Mouse (Mus musculus) stomach, postnatal 0 days (tissue): ENCODE results near the gene Esr2. TPM values are rescaled to one million over a fixed set of nuclear protein-coding genes. Genes with fewer than 3 reads are reported as not detected.
"Not testable (repeated sequence)": the region's sequence is repeated elsewhere in the genome, so short reads cannot be mapped to it uniquely, and the experiment has no call there.

Experiments used
- ATAC-seq: fragments of 200-750 bp; cut with Nextera tagmentation; 2 replicates; pipeline ENCODE4 v1.8.0; 2017; ENCODE audit not compliant: low FRiP score, low TSS enrichment
- DNase-seq: peaks from one replicate; pipeline ENCODE4 v3.0.0-alpha.2; 2016; ENCODE audit warnings: low spot score
- H3K27ac ChIP-seq: fragments of 300-500 bp; sonication (generic); replicated peaks from 2 replicates; pipeline ENCODE4 v1.5.1; 2014; ENCODE audit warnings: mild to moderate bottlenecking, control low read depth
- H3K27me3 ChIP-seq: fragments of 300-500 bp; sonication (generic); 2 replicates; pipeline ENCODE4 v1.6.1; 2014; ENCODE audit warnings: low read length; ENCODE audit not compliant: control insufficient read depth, insufficient read depth
- H3K36me3 ChIP-seq: fragments of 300-500 bp; sonication (generic); 2 replicates; pipeline ENCODE4 v1.6.1; 2014; ENCODE audit warnings: low read length, mixed read lengths; ENCODE audit not compliant: control insufficient read depth, insufficient read depth
- H3K4me1 ChIP-seq: fragments of 300-500 bp; sonication (generic); replicated peaks from 2 replicates; pipeline ENCODE4 v1.6.1; 2014; ENCODE audit warnings: antibody characterized with exemption; ENCODE audit not compliant: control insufficient read depth, insufficient read depth
- H3K4me2 ChIP-seq: fragments of 300-500 bp; sonication (generic); replicated peaks from 2 replicates; pipeline ENCODE4 v1.6.1; 2014; ENCODE audit warnings: low read depth, mild to moderate bottlenecking, control low read depth, moderate library complexity
- H3K4me3 ChIP-seq: fragments of 300-500 bp; sonication (generic); 2 replicates; pipeline ENCODE4 v1.5.1; 2014; ENCODE audit warnings: low read depth, low read length, control low read depth
- H3K9ac ChIP-seq: fragments of 300-500 bp; sonication (generic); 2 replicates; pipeline ENCODE4 v1.6.1; 2014; ENCODE audit warnings: mild to moderate bottlenecking, low read length, control low read depth, mixed read lengths
- H3K9me3 ChIP-seq: fragments of 300-500 bp; sonication (generic); 2 replicates; pipeline ENCODE4 v1.6.1; 2016; ENCODE audit warnings: low read length; ENCODE audit not compliant: control insufficient read depth
- CTCF ChIP-seq: IDR thresholded peaks from 2 replicates; pipeline ENCODE4 v1.5.1; 2016; ENCODE audit warnings: antibody characterized with exemption, low read depth, mild to moderate bottlenecking, moderate library complexity
- EP300 ChIP-seq: optimal IDR thresholded peaks from 2 replicates; pipeline ENCODE3; 2016; ENCODE audit warnings: antibody characterized with exemption
- WGBS: fragments of 180-500 bp; shearing (Covaris S2); extraction: QIAGEN DNeasy Blood & Tissue Kit; methylation state at CpG from one replicate; pipeline ENCODE4 v1.1.7; 2014; 5-methylcytosine and 5-hydroxymethylcytosine counted together
- polyA plus RNA-seq: library from polyadenylated mRNA; unstranded; fragments of >200 nt; fragmentation: Nextera tagmentation; extraction: Ambion mirVana; gene quantifications from 2 replicates; pipeline ENCODE4 v1.2.1, GENCODE M21; 2015

Esr2 gene
- polyA plus RNA-seq, 1 experiment from 2014 or later: 0.05 TPM

DNA sequence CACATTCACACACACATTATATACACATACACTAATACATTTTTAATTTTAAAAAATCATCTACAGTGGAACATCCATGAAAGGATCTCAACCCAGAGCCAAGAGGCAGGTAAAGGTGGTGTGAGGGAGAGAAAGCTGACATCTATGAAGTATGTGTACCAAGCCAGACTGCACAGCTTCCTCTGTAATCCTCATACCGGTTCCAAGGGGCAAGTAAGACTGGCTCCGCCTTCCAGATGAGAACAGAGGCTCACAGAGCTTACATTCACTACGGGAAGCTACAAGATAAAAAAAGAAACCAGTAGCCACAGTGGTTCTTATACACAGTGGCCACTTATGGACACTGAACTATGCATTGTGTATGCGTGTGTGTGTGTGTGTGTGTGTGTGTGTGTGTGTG lies 2.5 kb upstream of the Esr2 start:
- no peak for TF ChIP-seq EP300
- TF ChIP-seq CTCF: no peak
- no peak overlapping the region for H3K9ac ChIP-seq
- no peak overlapping the region for H3K27ac ChIP-seq
- WGBS: 42% methylated on average over 4 of the region's 4 CpGs
- ATAC-seq (0 out of 2 replicates have a peak, but pooled peaks have one; percentile 57), DNase-seq (no peak)
- H3K36me3 ChIP-seq: no peaks in the 10 kb centered on the region
- H3K9me3 ChIP-seq: no peaks in the 10 kb centered on the region
- no peak overlapping the region for H3K4me3 ChIP-seq
- no peaks in the 10 kb centered on the region for H3K27me3 ChIP-seq
- H3K4me1 ChIP-seq: no peaks in the 10 kb centered on the region
- H3K4me2 ChIP-seq: no peak overlapping the region

DNA sequence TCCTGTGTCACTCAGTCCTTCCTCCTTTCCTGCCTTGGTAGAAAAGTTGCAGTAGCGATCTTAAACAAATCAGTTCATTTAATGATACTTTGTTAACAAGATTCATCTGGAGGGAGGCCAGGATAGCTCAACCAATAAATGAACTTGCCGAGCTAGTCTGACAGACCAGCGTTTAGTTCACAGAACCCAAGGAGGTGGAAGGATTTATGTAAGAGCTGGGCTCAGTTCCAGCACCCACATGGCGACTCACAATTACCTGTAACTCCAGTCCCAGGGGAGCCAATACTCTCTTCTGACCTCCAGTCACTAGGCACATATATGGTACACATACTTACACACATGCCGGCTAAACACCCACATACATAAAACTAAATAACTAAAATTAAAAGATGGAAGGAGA lies 2.0 kb upstream of the Esr2 start:
- ATAC-seq (no peak), DNase-seq (no peak)
- Histone ChIP-seq H3K4me2 (no peak overlapping the region), H3K4me1 (no peaks in the 10 kb centered on the region), H3K36me3 (no peaks in the 10 kb centered on the region), H3K9me3 (no peaks in the 10 kb centered on the region), H3K4me3 (no peak overlapping the region), H3K27me3 (no peaks in the 10 kb centered on the region), H3K27ac (no peak overlapping the region), H3K9ac (no peak overlapping the region)
- 38% methylated on average over 5 of the region's 5 CpGs for WGBS
- TF ChIP-seq EP300 (no peak), CTCF (no peak)

DNA sequence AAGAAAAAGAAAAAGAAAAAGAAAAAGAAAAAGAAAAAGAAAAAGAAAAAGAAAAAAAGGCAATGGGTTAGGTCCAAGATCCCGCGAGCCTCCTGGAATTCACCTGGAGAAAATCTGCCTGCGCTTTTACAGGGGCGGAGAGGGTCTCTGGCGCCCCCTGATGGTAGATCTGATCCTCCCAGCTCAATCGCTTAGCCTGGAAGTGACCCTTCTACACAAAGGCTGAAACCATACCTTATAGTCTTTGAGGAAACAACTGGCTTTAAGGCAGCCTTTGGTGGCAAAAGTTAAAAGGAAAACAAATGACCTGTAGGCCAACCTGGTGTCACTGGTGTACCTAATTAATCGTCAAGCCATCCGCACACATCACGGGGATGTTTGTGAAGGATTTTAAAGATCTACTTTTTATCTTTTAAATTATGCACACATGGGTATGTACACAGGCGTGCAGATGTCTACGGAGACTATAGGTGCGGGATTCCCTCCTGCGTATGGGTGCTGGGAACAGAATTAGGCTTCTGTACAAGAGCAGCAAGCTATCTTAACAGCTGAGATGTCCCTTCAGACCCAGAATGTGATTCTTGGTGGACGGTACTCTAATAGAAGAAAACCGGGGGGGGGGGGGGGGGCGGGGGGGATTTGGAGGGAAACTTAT lies 932 bp upstream of the Esr2 start:
- Histone ChIP-seq H3K4me1 (no peaks in the 10 kb centered on the region), H3K36me3 (no peaks in the 10 kb centered on the region), H3K4me2 (peak overlapping the region; percentile 86), H3K4me3 (peak overlapping the region; percentile 44), H3K27me3 (no peaks in the 10 kb centered on the region), H3K27ac (no peak overlapping the region), H3K9ac (no peak overlapping the region), H3K9me3 (no peaks in the 10 kb centered on the region)
- 31% methylated on average over 15 of the region's 16 CpGs for WGBS
- TF ChIP-seq EP300 (no peak), CTCF (peak; percentile 86)
- peak; percentile 80 for DNase-seq
- peak; percentile 70 for ATAC-seq

DNA sequence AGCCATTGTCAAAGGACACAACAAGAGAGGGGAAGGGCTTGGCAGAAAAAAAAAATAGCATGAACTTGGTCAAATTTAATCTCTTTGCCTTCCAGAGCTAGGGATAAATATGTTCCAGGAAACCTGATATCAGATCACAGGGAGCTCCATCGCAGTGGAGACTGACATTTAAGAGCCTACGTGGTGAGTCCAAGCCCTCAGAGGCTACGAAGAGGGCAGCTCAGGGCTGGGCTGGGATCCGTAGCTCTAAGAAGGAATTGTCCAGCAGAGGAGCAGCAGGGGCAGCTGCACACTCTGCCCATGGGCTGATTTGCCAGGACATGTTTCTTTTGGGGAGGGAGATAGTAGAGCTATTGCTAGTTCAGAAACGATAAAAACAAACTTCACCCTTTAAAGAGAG lies 11.4 kb downstream of the Esr2 start:
- DNase-seq (no peak), ATAC-seq (no peak)
- Histone ChIP-seq H3K9ac (no peak overlapping the region), H3K36me3 (no peaks in the 10 kb centered on the region), H3K27me3 (no peaks in the 10 kb centered on the region), H3K4me3 (no peak overlapping the region), H3K27ac (no peak overlapping the region), H3K9me3 (no peaks in the 10 kb centered on the region), H3K4me2 (no peak overlapping the region), H3K4me1 (no peaks in the 10 kb centered on the region)
- no peak for TF ChIP-seq CTCF
- no peak for TF ChIP-seq EP300
- 37% methylated on average over 5 of the region's 5 CpGs for WGBS

DNA sequence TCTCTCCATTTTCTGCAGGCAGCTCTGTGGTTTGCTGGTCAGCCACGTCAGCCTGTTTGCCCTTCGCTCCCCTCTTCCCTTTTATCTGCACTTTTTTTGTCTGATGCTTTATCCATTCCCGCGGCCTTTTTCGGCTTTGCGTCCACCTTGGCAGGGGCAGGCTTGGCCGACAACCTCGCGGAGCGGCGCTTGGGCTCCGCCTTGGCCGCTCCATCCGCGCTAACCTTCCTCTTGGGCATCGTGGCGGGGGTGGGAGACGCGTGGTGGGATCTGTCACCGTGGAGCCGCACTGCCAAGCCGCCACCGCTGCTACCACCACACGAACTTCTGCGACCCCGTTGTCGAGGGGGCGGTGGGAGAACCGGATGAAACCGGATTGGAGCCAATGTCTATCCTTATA lies 24.7 kb downstream of the Esr2 start:
- H3K9me3 ChIP-seq: not testable (repeated sequence)

DNA sequence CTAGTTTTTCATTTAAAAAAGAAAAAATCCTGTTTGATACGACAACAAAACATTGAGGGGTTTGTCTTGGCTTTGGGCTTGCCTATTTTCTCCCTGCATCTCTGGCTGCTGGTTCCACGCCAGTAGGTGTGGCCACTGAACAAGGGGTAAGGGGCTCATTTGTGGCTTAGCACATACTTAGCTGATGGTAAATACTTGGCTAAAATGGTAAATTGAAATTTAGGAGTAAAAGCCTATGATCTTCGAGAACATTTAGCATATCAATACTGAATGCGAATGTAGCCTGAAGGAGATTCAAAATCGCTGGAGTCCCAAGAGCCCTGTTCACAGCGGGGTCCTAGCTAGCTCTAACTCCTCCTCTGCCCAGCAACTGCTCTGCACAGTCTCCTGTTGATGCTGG lies 40.4 kb downstream of the Esr2 start:
- H3K4me2 ChIP-seq: no peak overlapping the region
- no peaks in the 10 kb centered on the region for H3K9me3 ChIP-seq
- no peaks in the 10 kb centered on the region for H3K27me3 ChIP-seq
- ATAC-seq (no peak), DNase-seq (no peak)
- no peaks in the 10 kb centered on the region for H3K36me3 ChIP-seq
- H3K27ac ChIP-seq: no peak overlapping the region
- no peaks in the 10 kb centered on the region for H3K4me1 ChIP-seq
- no peak overlapping the region for H3K4me3 ChIP-seq
- TF ChIP-seq CTCF (no peak), EP300 (no peak)
- no peak overlapping the region for H3K9ac ChIP-seq
- 46% methylated on average over 6 of the region's 6 CpGs for whole genome bisulfite sequencing

More for the DNA sequence above, 24.7 kb downstream of the Esr2 start:
- H3K4me1 ChIP-seq, DNase-seq, H3K27ac ChIP-seq, H3K9ac ChIP-seq, H3K36me3 ChIP-seq, H3K27me3 ChIP-seq, ATAC-seq: not testable (repeated sequence)
- WGBS: 12% methylated on average over 30 of the region's 30 CpGs
- peak overlapping the region; percentile 23; the same call in 1 of the 2 replicates for H3K4me3 ChIP-seq
- H3K4me2 ChIP-seq: peak overlapping the region; percentile 44
